Mouse (Mus musculus) stomach, embryonic 15.5 days (tissue): ENCODE data around the gene Gm4767. TPM values are rescaled to one million over a fixed set of nuclear protein-coding genes. Genes with fewer than 3 reads are reported as not detected.
"Not testable (repeated sequence)": the region's sequence is repeated elsewhere in the genome, so short reads cannot be mapped to it uniquely, and the experiment has no call there.

ENCODE experiments used
- ATAC-seq: fragments of 200-750 bp; cut with Nextera tagmentation; 2 replicates; pipeline ENCODE4 v1.8.0; 2017; ENCODE audit warnings: low read depth, moderate number of reproducible peaks, moderate TSS enrichment; ENCODE audit not compliant: insufficient read depth, low FRiP score
- H3K27ac ChIP-seq: fragments of 300-500 bp; sonication (generic); 2 replicates; pipeline ENCODE4 v1.5.1; 2015; ENCODE audit warnings: mild to moderate bottlenecking, inconsistent platforms
- H3K27me3 ChIP-seq: fragments of 300-500 bp; sonication (generic); replicated peaks from 2 replicates; pipeline ENCODE4 v1.6.1; 2015; ENCODE audit warnings: inconsistent platforms
- H3K36me3 ChIP-seq: fragments of 300-500 bp; sonication (generic); 2 replicates; pipeline ENCODE4 v1.6.1; 2015; ENCODE audit warnings: inconsistent platforms
- H3K4me1 ChIP-seq: fragments of 300-500 bp; sonication (generic); 2 replicates; pipeline ENCODE4 v1.6.1; 2015; ENCODE audit warnings: inconsistent platforms
- H3K4me2 ChIP-seq: fragments of 300-500 bp; sonication (generic); 2 replicates; pipeline ENCODE4 v1.6.1; 2015; ENCODE audit warnings: mild to moderate bottlenecking, inconsistent platforms
- H3K4me3 ChIP-seq: fragments of 300-500 bp; sonication (generic); replicated peaks from 2 replicates; pipeline ENCODE4 v1.5.1; 2015; ENCODE audit warnings: inconsistent platforms
- H3K9ac ChIP-seq: fragments of 300-500 bp; sonication (generic); 2 replicates; pipeline ENCODE4 v1.6.1; 2015; ENCODE audit warnings: inconsistent platforms
- H3K9me3 ChIP-seq: fragments of 300-500 bp; sonication (generic); 2 replicates; pipeline ENCODE4 v1.6.1; 2016; ENCODE audit warnings: inconsistent platforms
- WGBS: fragments of 180-500 bp; shearing (Covaris S2); methylation state at CpG from one replicate; pipeline ENCODE4 v1.1.7; 2015; 5-methylcytosine and 5-hydroxymethylcytosine counted together
- polyA plus RNA-seq: library from polyadenylated mRNA; unstranded; fragments of >200 nt; fragmentation: Nextera tagmentation; extraction: Ambion mirVana; gene quantifications from 2 replicates; pipeline ENCODE4 v1.2.1, GENCODE M21; 2015

Gm4767 gene
- 3.1 and 3.3 TPM in 2 replicates for polyA plus RNA-seq

GRCm38 (mm10) chr10:81811899-81812298, at the start of gene Gm4767:
Gene Gm4767, plus strand, starts transcription at chr10:81812186.
- H3K4me1 ChIP-seq, H3K4me3 ChIP-seq, H3K27ac ChIP-seq, H3K36me3 ChIP-seq, ATAC-seq, H3K9me3 ChIP-seq, H3K27me3 ChIP-seq, H3K9ac ChIP-seq: not testable (repeated sequence)
- WGBS: 26% methylated on average over 17 of the region's 20 CpGs
- peak within 1 kb of the TSS; percentile 33 for H3K4me2 ChIP-seq

- H3K27me3 ChIP-seq, H3K36me3 ChIP-seq, H3K9ac ChIP-seq, H3K27ac ChIP-seq, H3K4me3 ChIP-seq, H3K9me3 ChIP-seq, H3K4me2 ChIP-seq, H3K4me1 ChIP-seq: not testable (repeated sequence)
- no CpG with 5 or more reads among the region's 43 CpGs for WGBS
- peak; percentile 92 for ATAC-seq
Observed at GRCm38 (mm10) chr10:81770506-81771403, 41.2 kb upstream of the Gm4767 start, which contains the start of gene Gm3055. Gene Gm3055, minus strand, starts transcription at chr10:81771161.

- WGBS: no CpG with 5 or more reads among the region's 3 CpGs
- not testable (repeated sequence) for H3K4me1 ChIP-seq, H3K4me2 ChIP-seq, H3K36me3 ChIP-seq, ATAC-seq, H3K4me3 ChIP-seq, H3K27me3 ChIP-seq, H3K9ac ChIP-seq, H3K27ac ChIP-seq, H3K9me3 ChIP-seq
Observed at GRCm38 (mm10) chr10:81771404-81771777, 40.6 kb upstream of the Gm4767 start.

GRCm38 (mm10) chr10:81846219-81846618, 34.2 kb downstream of the Gm4767 start:
- not testable (repeated sequence) for H3K9ac ChIP-seq, H3K27me3 ChIP-seq, H3K4me3 ChIP-seq, H3K36me3 ChIP-seq, H3K4me2 ChIP-seq, H3K9me3 ChIP-seq, H3K4me1 ChIP-seq, ATAC-seq, H3K27ac ChIP-seq
- no CpG with 5 or more reads among the region's 18 CpGs for WGBS

- not testable (repeated sequence) for H3K27ac ChIP-seq, H3K9ac ChIP-seq, H3K4me3 ChIP-seq, H3K27me3 ChIP-seq, H3K4me2 ChIP-seq, H3K9me3 ChIP-seq, H3K4me1 ChIP-seq, H3K36me3 ChIP-seq
- peak; percentile 100 for ATAC-seq
- 24% methylated on average over 5 of the region's 49 CpGs for WGBS
Observed at GRCm38 (mm10) chr10:81863409-81864407, 51.7 kb downstream of the Gm4767 start, which contains the start of gene Gm32687. Gene Gm32687, plus strand, starts transcription at chr10:81863934.

Other genes with a start within 250 kb of the Gm4767 start
- 28.8 and 35.6 TPM in 2 replicates for gene Tle2, start 237.6 kb upstream of the Gm4767 start, polyA plus RNA-seq
- gene Tle6, start 211.1 kb upstream of the Gm4767 start, polyA plus RNA-seq: 31.2 and 42.1 TPM in 2 replicates
- gene BC025920, start 205.9 kb upstream of the Gm4767 start, polyA plus RNA-seq: 0.55 and 0.71 TPM in 2 replicates
- gene Sirt6, start 184.4 kb upstream of the Gm4767 start, polyA plus RNA-seq: 32.9 and 33.3 TPM in 2 replicates
- gene Ankrd24, start 183.6 kb upstream of the Gm4767 start, polyA plus RNA-seq: 10.9 and 12.6 TPM in 2 replicates
- gene Gm10778, start 163.1 kb upstream of the Gm4767 start, polyA plus RNA-seq: 4.3 and 5.2 TPM in 2 replicates
- 11.8 and 13.6 TPM in 2 replicates for gene Zfp433, start 107.4 kb upstream of the Gm4767 start, polyA plus RNA-seq
- 6.7 and 6.9 TPM in 2 replicates for gene Gm3055, start 41.0 kb upstream of the Gm4767 start, polyA plus RNA-seq
- 9.6 and 10.7 TPM in 2 replicates for gene Gm32687, start 51.7 kb downstream of the Gm4767 start, polyA plus RNA-seq
- gene Zfp781, start 118.3 kb downstream of the Gm4767 start, polyA plus RNA-seq: 2.5 and 3.2 TPM in 2 replicates
- 12.9 and 13.8 TPM in 2 replicates for gene Zfp873, start 235.9 kb downstream of the Gm4767 start, polyA plus RNA-seq